Mouse (Mus musculus) liver, postnatal 0 days (tissue): ENCODE results near the gene Naxd. TPM values are rescaled to one million over a fixed set of nuclear protein-coding genes. Genes with fewer than 3 reads are reported as not detected.

Source experiments
- ATAC-seq: fragments of 200-750 bp; cut with Nextera tagmentation; 2 replicates; pipeline ENCODE4 v1.8.0; 2017; ENCODE audit warnings: mild to moderate bottlenecking, moderate library complexity
- DNase-seq: peaks from one replicate; pipeline ENCODE4 v3.0.0-alpha.2; 2016
- H3K27ac ChIP-seq: fragments of 300-500 bp; sonication (generic); 2 replicates; pipeline ENCODE4 v1.5.1; 2014; ENCODE audit warnings: antibody characterized with exemption, moderate library complexity, mild to moderate bottlenecking, low read depth
- H3K27me3 ChIP-seq: fragments of 300-500 bp; sonication (generic); 2 replicates; pipeline ENCODE4 v1.6.1; 2014; ENCODE audit warnings: low read length, control low read depth, mixed read lengths; ENCODE audit not compliant: insufficient read depth
- H3K36me3 ChIP-seq: fragments of 300-500 bp; sonication (generic); replicated peaks from 2 replicates; pipeline ENCODE4 v1.6.1; 2014; ENCODE audit warnings: mild to moderate bottlenecking, control low read depth, low read length, moderate library complexity, mixed read lengths; ENCODE audit not compliant: insufficient read depth
- H3K4me1 ChIP-seq: fragments of 300-500 bp; sonication (generic); 2 replicates; pipeline ENCODE4 v1.6.1; 2014; ENCODE audit warnings: antibody characterized with exemption, mild to moderate bottlenecking, control low read depth; ENCODE audit not compliant: insufficient read depth
- H3K4me2 ChIP-seq: fragments of 300-500 bp; sonication (generic); 2 replicates; pipeline ENCODE4 v1.6.1; 2014; ENCODE audit warnings: low read depth, mild to moderate bottlenecking, low read length, moderate library complexity, mixed read lengths
- H3K4me3 ChIP-seq: fragments of 300-500 bp; sonication (generic); 2 replicates; pipeline ENCODE4 v1.5.1; 2014; ENCODE audit warnings: low read depth, low read length
- H3K9ac ChIP-seq: fragments of 300-500 bp; sonication (generic); replicated peaks from 2 replicates; pipeline ENCODE4 v1.6.1; 2014; ENCODE audit warnings: mild to moderate bottlenecking, moderate library complexity
- H3K9me3 ChIP-seq: fragments of 300-500 bp; sonication (generic); 2 replicates; pipeline ENCODE4 v1.6.1; 2016; ENCODE audit warnings: mild to moderate bottlenecking, control low read depth, low read length, mixed read lengths
- CTCF ChIP-seq: sonication (generic); IDR thresholded peaks from 2 replicates; pipeline ENCODE4 v1.5.1; 2016; ENCODE audit warnings: antibody characterized with exemption, low read depth
- EP300 ChIP-seq: IDR thresholded peaks from 2 replicates; pipeline ENCODE4 v1.6.1; 2016; ENCODE audit warnings: antibody characterized with exemption, low read depth, mild to moderate bottlenecking
- WGBS: fragments of 180-500 bp; shearing (Covaris S2); extraction: QIAGEN DNeasy Blood & Tissue Kit; methylation state at CpG from one replicate; pipeline ENCODE4 v1.1.7; 2014; ENCODE audit not compliant: insufficient replicate concordance; 5-methylcytosine and 5-hydroxymethylcytosine counted together
- polyA plus RNA-seq: library from polyadenylated mRNA; unstranded; fragments of >200 nt; fragmentation: Nextera tagmentation; extraction: Ambion mirVana; gene quantifications from 2 replicates; pipeline ENCODE4 v1.2.1, GENCODE M21; 2015

Gene Naxd
- polyA plus RNA-seq, 1 experiment from 2014 or later = 47.1 TPM

GRCm38 (mm10) chr8:11452974-11453373, 44.3 kb upstream of the Naxd start:
- peaks cover 6% of the 10 kb centered on the region; the same call in 1 of the 2 replicates for H3K36me3 ChIP-seq
- no peak overlapping the region for H3K4me3 ChIP-seq
- no peak for DNase-seq
- H3K27me3 ChIP-seq = no peaks in the 10 kb centered on the region
- peak overlapping the region; percentile 22; the same call in 1 of the 2 replicates for H3K4me2 ChIP-seq
- 39% methylated on average over 4 of the region's 4 CpGs for WGBS
- peak overlapping the region; percentile 40 for H3K27ac ChIP-seq
- no peak for TF ChIP-seq EP300
- no peak for TF ChIP-seq CTCF
- peaks cover 21% of the 10 kb centered on the region for H3K4me1 ChIP-seq
- H3K9me3 ChIP-seq = no peaks in the 10 kb centered on the region
- no peak overlapping the region for H3K9ac ChIP-seq
- no peak for ATAC-seq

GRCm38 (mm10) chr8:11454228-11454627, 43.1 kb upstream of the Naxd start:
- H3K4me3 ChIP-seq = no peak overlapping the region
- H3K9ac ChIP-seq = no peak overlapping the region
- no peaks in the 10 kb centered on the region for H3K27me3 ChIP-seq
- TF ChIP-seq EP300 = no peak
- TF ChIP-seq CTCF = no peak
- WGBS = 72% methylated on average over 12 of the region's 12 CpGs
- no peak overlapping the region for H3K27ac ChIP-seq
- H3K9me3 ChIP-seq = no peaks in the 10 kb centered on the region
- 0 out of 2 replicates have a peak, but pooled peaks cover 3% of the 10 kb centered on the region for H3K36me3 ChIP-seq
- peaks cover 27% of the 10 kb centered on the region for H3K4me1 ChIP-seq
- ATAC-seq (no peak), DNase-seq (no peak)
- no peak overlapping the region for H3K4me2 ChIP-seq

GRCm38 (mm10) chr8:11457278-11457677, 40.0 kb upstream of the Naxd start:
- no peak for DNase-seq
- 79% methylated on average over 3 of the region's 3 CpGs for WGBS
- Histone ChIP-seq H3K4me2 (no peak overlapping the region), H3K9me3 (no peaks in the 10 kb centered on the region), H3K36me3 (0 out of 2 replicates have a peak, but pooled peaks cover 3% of the 10 kb centered on the region), H3K27ac (peak overlapping the region; percentile 90), H3K9ac (peak overlapping the region; percentile 39; the same call in 1 of the 2 replicates), H3K4me1 (peaks cover 31% of the 10 kb centered on the region), H3K4me3 (no peak overlapping the region), H3K27me3 (no peaks in the 10 kb centered on the region)
- TF ChIP-seq EP300 (no peak), CTCF (no peak)
- ATAC-seq = no peak

GRCm38 (mm10) chr8:11457981-11458836, 39.1 kb upstream of the Naxd start:
- 0 out of 2 replicates have a peak, but pooled peaks cover 3% of the 10 kb centered on the region for H3K36me3 ChIP-seq
- TF ChIP-seq EP300 = no peak
- DNase-seq (peak; percentile 53), ATAC-seq (peak; percentile 88)
- H3K27ac ChIP-seq = peak overlapping the region; percentile 90
- H3K4me1 ChIP-seq = peaks cover 37% of the 10 kb centered on the region
- H3K4me3 ChIP-seq = no peak overlapping the region
- H3K9me3 ChIP-seq = no peaks in the 10 kb centered on the region
- no peaks in the 10 kb centered on the region for H3K27me3 ChIP-seq
- H3K9ac ChIP-seq = peak overlapping the region; percentile 41
- WGBS = 27% methylated on average over 11 of the region's 12 CpGs
- H3K4me2 ChIP-seq = peak overlapping the region; percentile 53

- Histone ChIP-seq H3K9me3 (no peaks in the 10 kb centered on the region), H3K9ac (peak overlapping the region; percentile 41; the same call in 1 of the 2 replicates), H3K36me3 (no peaks in the 10 kb centered on the region), H3K27me3 (no peaks in the 10 kb centered on the region), H3K4me3 (no peak overlapping the region), H3K27ac (peak overlapping the region; percentile 90), H3K4me1 (peaks cover 40% of the 10 kb centered on the region), H3K4me2 (peak overlapping the region; percentile 53)
- DNase-seq (peak; percentile 43), ATAC-seq (peak; percentile 87)
- 46% methylated on average over 5 of the region's 5 CpGs for WGBS
- TF ChIP-seq CTCF = no peak
- TF ChIP-seq EP300 = no peak
These were observed 38.3 kb upstream of the Naxd start for GRCm38 (mm10) chr8:11459016-11459415.

GRCm38 (mm10) chr8:11460934-11461333, 36.4 kb upstream of the Naxd start:
- DNase-seq (peak; percentile 57), ATAC-seq (no peak)
- H3K27ac ChIP-seq = peak overlapping the region; percentile 3; the same call in 1 of the 2 replicates

More at GRCm38 (mm10) chr8:11460934-11461333, 36.4 kb upstream of the Naxd start:
- Histone ChIP-seq H3K9me3 (no peaks in the 10 kb centered on the region), H3K4me3 (no peak overlapping the region), H3K4me1 (peaks cover 45% of the 10 kb centered on the region), H3K9ac (no peak overlapping the region), H3K36me3 (no peaks in the 10 kb centered on the region), H3K4me2 (no peak overlapping the region), H3K27me3 (no peaks in the 10 kb centered on the region)
- WGBS = 29% methylated on average over 2 of the region's 2 CpGs
- TF ChIP-seq CTCF = no peak
- no peak for TF ChIP-seq EP300
